Mouse (Mus musculus): ENCODE measurements around the gene Cav1.

DNA sequence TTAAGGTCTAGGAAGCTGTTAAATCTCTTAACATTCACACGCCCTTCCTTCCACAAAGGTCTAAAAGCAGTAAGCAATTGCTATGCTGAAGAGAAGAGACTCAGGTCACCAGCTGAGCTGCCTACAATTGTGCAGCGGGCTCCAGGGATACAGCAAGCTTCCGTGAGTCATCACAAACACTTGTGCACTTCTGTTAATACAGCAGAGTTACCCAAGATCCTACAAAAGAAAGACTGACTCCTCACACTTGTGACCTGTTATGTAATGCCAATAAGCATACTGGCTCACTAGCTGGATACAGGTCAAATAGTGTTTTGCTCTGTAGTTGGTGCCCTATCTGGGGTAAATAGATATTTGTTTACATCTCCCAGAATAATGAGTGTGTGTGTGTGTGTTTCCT is 74.0 kb downstream of the Cav1 start:
- TF ChIP-seq POLR2A (IDR thresholded peaks at IDR 0.05; ENCODE audit: control insufficient read depth, extremely low read depth, insufficient read depth, low read length, poor library complexity) (no peak), CTCF (IDR thresholded peaks at IDR 0.05; ENCODE audit: borderline replicate concordance, control insufficient read depth, extremely low read depth, insufficient read depth, low read length, poor library complexity) (no peak)

Data from thymus, adult 2 months (tissue).